Mouse (Mus musculus) forebrain, embryonic 15.5 days (tissue): ENCODE results near the gene Mnat1. TPM values are rescaled to one million over a fixed set of nuclear protein-coding genes. Genes with fewer than 3 reads are reported as not detected.

Source experiments
- ATAC-seq: fragments of 200-750 bp; cut with Nextera tagmentation; replicated peaks from 2 replicates; pipeline ENCODE4 v1.8.0; 2017; ENCODE audit warnings: mild to moderate bottlenecking, moderate TSS enrichment, moderate library complexity
- H3K27ac ChIP-seq: fragments of 300-500 bp; sonication (generic); replicated peaks from 2 replicates; pipeline ENCODE4 v1.5.1; 2015; ENCODE audit warnings: mild to moderate bottlenecking, inconsistent platforms
- H3K27me3 ChIP-seq: fragments of 300-500 bp; sonication (generic); 2 replicates; pipeline ENCODE4 v1.6.1; 2015; ENCODE audit warnings: inconsistent platforms
- H3K36me3 ChIP-seq: fragments of 300-500 bp; sonication (generic); 2 replicates; pipeline ENCODE4 v1.6.1; 2015; ENCODE audit warnings: mild to moderate bottlenecking, inconsistent platforms
- H3K4me1 ChIP-seq: fragments of 300-500 bp; sonication (generic); 2 replicates; pipeline ENCODE4 v1.6.1; 2015; ENCODE audit warnings: inconsistent platforms
- H3K4me2 ChIP-seq: fragments of 300-500 bp; sonication (generic); replicated peaks from 2 replicates; pipeline ENCODE4 v1.6.1; 2015; ENCODE audit warnings: mild to moderate bottlenecking, inconsistent platforms
- H3K4me3 ChIP-seq: fragments of 300-500 bp; sonication (generic); 2 replicates; pipeline ENCODE4 v1.5.1; 2015; ENCODE audit warnings: mild to moderate bottlenecking, inconsistent platforms
- H3K9ac ChIP-seq: fragments of 300-500 bp; sonication (generic); replicated peaks from 2 replicates; pipeline ENCODE4 v1.6.1; 2015; ENCODE audit warnings: mild to moderate bottlenecking, inconsistent platforms
- H3K9me3 ChIP-seq: fragments of 300-500 bp; sonication (generic); 2 replicates; pipeline ENCODE4 v1.6.1; 2016; ENCODE audit warnings: inconsistent platforms
- WGBS: fragments of 180-500 bp; shearing (Covaris S2); methylation state at CpG from one replicate; pipeline ENCODE4 v1.1.7; 2015; ENCODE audit warnings: mixed read lengths; 5-methylcytosine and 5-hydroxymethylcytosine counted together
- polyA plus RNA-seq: library from polyadenylated mRNA; unstranded; fragments of >200 nt; fragmentation: Nextera tagmentation; extraction: Ambion mirVana; gene quantifications from 2 replicates; pipeline ENCODE4 v1.2.1, GENCODE M21; 2015

The Mnat1 gene
- polyA plus RNA-seq, 1 experiment from 2014 or later = 16.5 TPM

- no peak overlapping the region for H3K4me3 ChIP-seq
- H3K4me2 ChIP-seq = no peak overlapping the region
- no peaks in the 10 kb centered on the region for H3K9me3 ChIP-seq
- H3K36me3 ChIP-seq = no peaks in the 10 kb centered on the region
- no peak for ATAC-seq
- no peak overlapping the region for H3K27ac ChIP-seq
- H3K4me1 ChIP-seq = no peaks in the 10 kb centered on the region
- no peaks in the 10 kb centered on the region for H3K27me3 ChIP-seq
- 84% methylated on average over 3 of the region's 3 CpGs for WGBS
- no peak overlapping the region for H3K9ac ChIP-seq
Observed at GRCm38 (mm10) chr12:73210454-73210853, 86.9 kb downstream of the Mnat1 start.

GRCm38 (mm10) chr12:73215773-73216172 lies 92.3 kb downstream of the Mnat1 start:
- peaks cover 5% of the 10 kb centered on the region; the same call in 1 of the 2 replicates for H3K36me3 ChIP-seq
- no peak overlapping the region for H3K9ac ChIP-seq
- no peak overlapping the region for H3K4me3 ChIP-seq
- 92% methylated on average over 5 of the region's 5 CpGs for WGBS
- H3K27me3 ChIP-seq = no peaks in the 10 kb centered on the region
- no peak for ATAC-seq
- H3K27ac ChIP-seq = no peak overlapping the region
- H3K4me1 ChIP-seq = no peaks in the 10 kb centered on the region
- H3K4me2 ChIP-seq = no peak overlapping the region
- no peaks in the 10 kb centered on the region for H3K9me3 ChIP-seq

- H3K9me3 ChIP-seq = no peaks in the 10 kb centered on the region
- no peaks in the 10 kb centered on the region for H3K4me1 ChIP-seq
- no peak for ATAC-seq
- no peak overlapping the region for H3K4me3 ChIP-seq
- no peaks in the 10 kb centered on the region for H3K27me3 ChIP-seq
- peaks cover 5% of the 10 kb centered on the region; the same call in 1 of the 2 replicates for H3K36me3 ChIP-seq
- H3K4me2 ChIP-seq = no peak overlapping the region
- no peak overlapping the region for H3K9ac ChIP-seq
- WGBS = 90% methylated on average over 5 of the region's 5 CpGs
- H3K27ac ChIP-seq = no peak overlapping the region
Observed at GRCm38 (mm10) chr12:73218632-73219031, 95.1 kb downstream of the Mnat1 start.

GRCm38 (mm10) chr12:73221235-73221634 lies 97.7 kb downstream of the Mnat1 start:
- 89% methylated on average over 3 of the region's 3 CpGs for WGBS
- no peaks in the 10 kb centered on the region for H3K9me3 ChIP-seq
- H3K27ac ChIP-seq = no peak overlapping the region
- H3K4me1 ChIP-seq = no peaks in the 10 kb centered on the region
- no peak overlapping the region for H3K9ac ChIP-seq
- H3K4me3 ChIP-seq = no peak overlapping the region
- ATAC-seq = no peak
- peaks cover 5% of the 10 kb centered on the region; the same call in 1 of the 2 replicates for H3K36me3 ChIP-seq
- no peak overlapping the region for H3K4me2 ChIP-seq
- no peaks in the 10 kb centered on the region for H3K27me3 ChIP-seq

- H3K9ac ChIP-seq = no peak overlapping the region
- no peaks in the 10 kb centered on the region for H3K4me1 ChIP-seq
- no peak overlapping the region for H3K4me2 ChIP-seq
- WGBS = 67% methylated on average over 6 of the region's 6 CpGs
- no peaks in the 10 kb centered on the region for H3K27me3 ChIP-seq
- peaks cover 4% of the 10 kb centered on the region; the same call in 1 of the 2 replicates for H3K36me3 ChIP-seq
- ATAC-seq = no peak
- H3K27ac ChIP-seq = no peak overlapping the region
- no peaks in the 10 kb centered on the region for H3K9me3 ChIP-seq
- H3K4me3 ChIP-seq = no peak overlapping the region
Observed at GRCm38 (mm10) chr12:73223872-73224271, 100.4 kb downstream of the Mnat1 start.

GRCm38 (mm10) chr12:73228427-73228826 lies 104.9 kb downstream of the Mnat1 start:
- Histone ChIP-seq H3K27me3 (no peaks in the 10 kb centered on the region), H3K4me2 (no peak overlapping the region), H3K9ac (no peak overlapping the region), H3K27ac (no peak overlapping the region), H3K9me3 (no peaks in the 10 kb centered on the region), H3K4me3 (no peak overlapping the region), H3K4me1 (no peaks in the 10 kb centered on the region), H3K36me3 (no peaks in the 10 kb centered on the region)
- 93% methylated on average over 3 of the region's 3 CpGs for WGBS
- no peak for ATAC-seq

GRCm38 (mm10) chr12:73230196-73230595 lies 106.7 kb downstream of the Mnat1 start:
- H3K9me3 ChIP-seq = no peaks in the 10 kb centered on the region
- no peak overlapping the region for H3K27ac ChIP-seq
- ATAC-seq = no peak
- no peaks in the 10 kb centered on the region for H3K27me3 ChIP-seq
- H3K4me2 ChIP-seq = no peak overlapping the region
- H3K4me1 ChIP-seq = no peaks in the 10 kb centered on the region
- H3K4me3 ChIP-seq = no peak overlapping the region
- H3K36me3 ChIP-seq = no peaks in the 10 kb centered on the region
- H3K9ac ChIP-seq = no peak overlapping the region

GRCm38 (mm10) chr12:73231552-73231951 lies 108.0 kb downstream of the Mnat1 start:
- no peaks in the 10 kb centered on the region for H3K36me3 ChIP-seq
- no peak overlapping the region for H3K4me2 ChIP-seq
- no peaks in the 10 kb centered on the region for H3K27me3 ChIP-seq
- no peak overlapping the region for H3K4me3 ChIP-seq
- H3K4me1 ChIP-seq = no peaks in the 10 kb centered on the region
- no peaks in the 10 kb centered on the region for H3K9me3 ChIP-seq
- no peak for ATAC-seq
- H3K27ac ChIP-seq = no peak overlapping the region
- no peak overlapping the region for H3K9ac ChIP-seq

GRCm38 (mm10) chr12:73232586-73232985 lies 109.1 kb downstream of the Mnat1 start:
- no peaks in the 10 kb centered on the region for H3K27me3 ChIP-seq
- no peaks in the 10 kb centered on the region for H3K4me1 ChIP-seq
- no peak overlapping the region for H3K9ac ChIP-seq
- H3K36me3 ChIP-seq = no peaks in the 10 kb centered on the region
- H3K4me3 ChIP-seq = no peak overlapping the region
- H3K27ac ChIP-seq = no peak overlapping the region
- no peaks in the 10 kb centered on the region for H3K9me3 ChIP-seq
- H3K4me2 ChIP-seq = no peak overlapping the region
- ATAC-seq = no peak
- WGBS = 82% methylated on average over 2 of the region's 2 CpGs

GRCm38 (mm10) chr12:73241960-73242359 lies 118.4 kb downstream of the Mnat1 start:
- WGBS = 50% methylated on average over 10 of the region's 10 CpGs
- no peak overlapping the region for H3K4me2 ChIP-seq
- peak; percentile 94 for ATAC-seq
- no peaks in the 10 kb centered on the region for H3K9me3 ChIP-seq
- H3K4me3 ChIP-seq = no peak overlapping the region
- no peak overlapping the region for H3K9ac ChIP-seq
- no peaks in the 10 kb centered on the region for H3K27me3 ChIP-seq
- no peaks in the 10 kb centered on the region for H3K36me3 ChIP-seq
- peak overlapping the region; percentile 68; the same call in 1 of the 2 replicates for H3K27ac ChIP-seq
- no peaks in the 10 kb centered on the region for H3K4me1 ChIP-seq

GRCm38 (mm10) chr12:73245687-73246086 lies 122.2 kb downstream of the Mnat1 start:
- no peak overlapping the region for H3K4me2 ChIP-seq
- no peaks in the 10 kb centered on the region for H3K9me3 ChIP-seq
- H3K4me1 ChIP-seq = no peaks in the 10 kb centered on the region
- no peak overlapping the region for H3K27ac ChIP-seq
- H3K9ac ChIP-seq = no peak overlapping the region
- H3K4me3 ChIP-seq = no peak overlapping the region
- no peaks in the 10 kb centered on the region for H3K36me3 ChIP-seq
- 70% methylated on average over 5 of the region's 5 CpGs for WGBS
- no peak for ATAC-seq
- no peaks in the 10 kb centered on the region for H3K27me3 ChIP-seq

- Histone ChIP-seq H3K4me1 (no peaks in the 10 kb centered on the region), H3K4me2 (no peak overlapping the region), H3K36me3 (no peaks in the 10 kb centered on the region), H3K9ac (no peak overlapping the region), H3K27ac (no peak overlapping the region), H3K27me3 (no peaks in the 10 kb centered on the region), H3K9me3 (no peaks in the 10 kb centered on the region), H3K4me3 (no peak overlapping the region)
- no peak for ATAC-seq
- 51% methylated on average over 2 of the region's 2 CpGs for WGBS
Observed at GRCm38 (mm10) chr12:73255006-73255405, 131.5 kb downstream of the Mnat1 start.

GRCm38 (mm10) chr12:73259269-73259668 lies 135.8 kb downstream of the Mnat1 start:
- Histone ChIP-seq H3K4me3 (no peak overlapping the region), H3K4me2 (no peak overlapping the region), H3K27ac (no peak overlapping the region), H3K4me1 (no peaks in the 10 kb centered on the region), H3K9ac (no peak overlapping the region), H3K27me3 (no peaks in the 10 kb centered on the region), H3K36me3 (no peaks in the 10 kb centered on the region), H3K9me3 (no peaks in the 10 kb centered on the region)
- no peak for ATAC-seq
- WGBS = 91% methylated on average over 6 of the region's 6 CpGs
